Mouse (Mus musculus) spleen, postnatal 36 days (tissue): ENCODE data around the gene Nkd2.

Source experiments
- DNase-seq, 2 experiments: peaks; one replicate each; pipeline ENCODE4 v3.0.0; 2022; ENCODE audit warnings: low spot score in 2 of 2, mixed read lengths in 1 of 2

Nkd2 gene

GRCm38 (mm10) chr13:73847465-73847836, at the start of gene Nkd2:
TSS of gene Nkd2 (minus strand) at chr13:73847631.
- DNase-seq = peak; percentile 51 to 53

GRCm38 (mm10) chr13:73892493-73893178, 45.2 kb upstream of the Nkd2 start:
- no peak for DNase-seq

- DNase-seq = peak in 1 of 2 experiments; percentile 4
Observed at GRCm38 (mm10) chr13:73887415-73887874, 40.0 kb upstream of the Nkd2 start.

- no peak for DNase-seq
Observed at GRCm38 (mm10) chr13:73886601-73887000, 39.2 kb upstream of the Nkd2 start.

- DNase-seq = no peak
Observed at GRCm38 (mm10) chr13:73886066-73886465, 38.6 kb upstream of the Nkd2 start.

- DNase-seq = no peak
Observed at GRCm38 (mm10) chr13:73885656-73886055, 38.2 kb upstream of the Nkd2 start.

GRCm38 (mm10) chr13:73881347-73881746, 33.9 kb upstream of the Nkd2 start:
- DNase-seq = no peak

GRCm38 (mm10) chr13:73879824-73880223, 32.4 kb upstream of the Nkd2 start:
- peak; percentile 5 to 7 for DNase-seq

- DNase-seq = no peak
Observed at GRCm38 (mm10) chr13:73872159-73872558, 24.7 kb upstream of the Nkd2 start.

GRCm38 (mm10) chr13:73846589-73847464, 604 bp downstream of the Nkd2 start:
- no peak for DNase-seq

- no peak for DNase-seq
Observed at GRCm38 (mm10) chr13:73842696-73843095, 4.7 kb downstream of the Nkd2 start.

GRCm38 (mm10) chr13:73839740-73840139, 7.7 kb downstream of the Nkd2 start:
- no peak for DNase-seq

- DNase-seq = no peak
Observed at GRCm38 (mm10) chr13:73839137-73839548, 8.3 kb downstream of the Nkd2 start.

- DNase-seq = no peak
Observed at GRCm38 (mm10) chr13:73837708-73838107, 9.7 kb downstream of the Nkd2 start.

GRCm38 (mm10) chr13:73836491-73836890, 10.9 kb downstream of the Nkd2 start:
- no peak for DNase-seq

- no peak for DNase-seq
Observed at GRCm38 (mm10) chr13:73835791-73836190, 11.6 kb downstream of the Nkd2 start.

- no peak for DNase-seq
Observed at GRCm38 (mm10) chr13:73833809-73834208, 13.6 kb downstream of the Nkd2 start.

GRCm38 (mm10) chr13:73831486-73831885, 15.9 kb downstream of the Nkd2 start:
- DNase-seq = peak in 1 of 2 experiments; percentile 24

GRCm38 (mm10) chr13:73827243-73827642, 20.2 kb downstream of the Nkd2 start:
- DNase-seq = no peak

GRCm38 (mm10) chr13:73823711-73824110, 23.7 kb downstream of the Nkd2 start:
- no peak for DNase-seq

- peak; percentile 33 to 54 for DNase-seq
Observed at GRCm38 (mm10) chr13:73822187-73822800, 25.1 kb downstream of the Nkd2 start.

GRCm38 (mm10) chr13:73821251-73821650, 26.2 kb downstream of the Nkd2 start:
- DNase-seq = no peak
